Mouse (Mus musculus) urinary bladder, adult 2 months (tissue): ENCODE data around the gene Ranbp3. TPM values are rescaled to one million over a fixed set of nuclear protein-coding genes. Genes with fewer than 3 reads are reported as not detected.
A peak's percentile ranks its signal among the peaks of the same experiment; 100 is the strongest.
"Not testable (repeated sequence)": the region's sequence is repeated elsewhere in the genome, so short reads cannot be mapped to it uniquely, and the experiment has no call there.

ENCODE experiments used
- DNase-seq: peaks from one replicate; pipeline ENCODE4 v3.0.0; 2022; ENCODE audit warnings: low spot score
- polyA plus RNA-seq: library from polyadenylated mRNA; depleted of rRNA; stranded (reverse); fragments of >200 nt; gene quantifications from 2 replicates; pipeline ENCODE4 v1.2.3, GENCODE M21; 2012; rRNA removed

The Ranbp3 gene
- 72.5 and 77.3 TPM in 2 replicates for polyA plus RNA-seq

DNA sequence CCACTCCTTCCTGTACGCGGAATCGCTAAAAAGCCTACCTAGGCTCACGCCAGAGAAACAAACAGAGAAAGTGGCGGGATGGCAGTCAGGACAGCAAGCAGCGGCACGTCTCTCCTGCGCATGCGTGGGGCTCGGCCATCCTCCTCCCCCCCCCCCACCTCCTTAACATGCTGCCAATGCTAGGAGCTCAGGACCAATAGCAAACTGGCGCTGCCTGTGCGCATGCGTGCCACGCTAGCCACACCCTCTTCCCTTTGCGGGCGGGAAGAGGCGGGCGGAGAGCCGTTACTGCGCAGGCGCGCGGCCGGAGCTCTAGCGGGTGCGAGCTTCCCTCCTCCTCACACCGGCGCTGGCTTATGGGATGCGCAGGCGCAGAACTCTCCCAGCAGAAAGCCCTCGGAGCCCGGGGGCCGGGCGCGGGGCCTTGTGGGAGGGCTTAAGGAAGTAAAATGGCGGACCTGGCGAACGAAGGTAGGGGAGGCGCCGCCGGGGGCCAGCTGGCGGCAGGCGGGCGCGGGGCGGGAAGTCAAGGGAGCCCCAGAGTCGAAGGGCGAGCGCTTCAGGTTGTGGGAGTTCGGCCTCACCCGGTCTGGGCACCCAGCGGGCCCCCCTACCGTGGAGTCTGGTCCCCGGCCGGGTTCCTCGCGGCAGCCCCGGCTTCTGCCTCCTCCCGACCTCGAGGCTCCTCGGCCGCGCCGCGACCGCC, at the start of gene Ranbp3:
Ranbp3 (plus strand) TSS at position 354 of the 706 bp plus-strand sequence.
- peak; percentile 95 for DNase-seq

DNA sequence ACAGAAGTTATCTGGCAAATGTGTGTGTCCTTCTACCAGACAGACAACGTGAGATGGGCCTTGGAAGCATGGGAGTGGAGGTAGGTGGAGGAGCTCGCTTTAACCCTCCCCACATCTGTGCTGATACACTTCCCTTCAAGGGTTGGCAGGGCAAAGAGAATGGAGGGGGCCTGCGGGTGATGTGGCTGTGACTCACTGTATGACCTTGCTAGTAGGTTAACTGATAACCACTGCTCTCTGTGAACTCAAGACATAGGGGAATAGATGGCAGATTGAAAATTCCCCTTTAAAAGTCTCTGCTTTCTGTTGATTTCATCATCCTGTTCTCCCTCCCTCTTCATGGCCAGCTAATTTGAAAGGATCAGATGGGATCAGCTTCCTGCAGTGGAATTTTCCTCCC, 47.6 kb upstream of the Ranbp3 start:
- DNase-seq: no peak

DNA sequence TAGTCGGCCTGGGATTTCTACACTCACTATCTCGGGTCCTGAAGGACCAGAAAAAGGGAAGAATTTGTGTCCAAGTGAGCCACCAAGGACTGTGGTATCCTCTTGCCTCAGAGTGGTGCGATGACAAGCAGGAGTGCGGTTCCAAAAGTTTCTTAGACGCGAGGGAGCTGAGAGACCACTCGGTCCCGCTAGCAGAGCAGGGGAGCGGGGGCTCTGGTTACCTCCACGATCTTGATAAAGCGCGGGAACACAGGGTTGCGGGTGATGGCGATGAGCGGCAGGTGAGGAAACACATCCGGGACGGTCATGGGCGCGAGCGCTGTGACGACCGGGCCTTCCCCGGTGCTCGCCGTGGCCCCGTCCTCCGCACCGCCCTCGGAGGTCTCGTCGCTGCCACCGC, 46.8 kb upstream of the Ranbp3 start:
- DNase-seq: no peak

DNA sequence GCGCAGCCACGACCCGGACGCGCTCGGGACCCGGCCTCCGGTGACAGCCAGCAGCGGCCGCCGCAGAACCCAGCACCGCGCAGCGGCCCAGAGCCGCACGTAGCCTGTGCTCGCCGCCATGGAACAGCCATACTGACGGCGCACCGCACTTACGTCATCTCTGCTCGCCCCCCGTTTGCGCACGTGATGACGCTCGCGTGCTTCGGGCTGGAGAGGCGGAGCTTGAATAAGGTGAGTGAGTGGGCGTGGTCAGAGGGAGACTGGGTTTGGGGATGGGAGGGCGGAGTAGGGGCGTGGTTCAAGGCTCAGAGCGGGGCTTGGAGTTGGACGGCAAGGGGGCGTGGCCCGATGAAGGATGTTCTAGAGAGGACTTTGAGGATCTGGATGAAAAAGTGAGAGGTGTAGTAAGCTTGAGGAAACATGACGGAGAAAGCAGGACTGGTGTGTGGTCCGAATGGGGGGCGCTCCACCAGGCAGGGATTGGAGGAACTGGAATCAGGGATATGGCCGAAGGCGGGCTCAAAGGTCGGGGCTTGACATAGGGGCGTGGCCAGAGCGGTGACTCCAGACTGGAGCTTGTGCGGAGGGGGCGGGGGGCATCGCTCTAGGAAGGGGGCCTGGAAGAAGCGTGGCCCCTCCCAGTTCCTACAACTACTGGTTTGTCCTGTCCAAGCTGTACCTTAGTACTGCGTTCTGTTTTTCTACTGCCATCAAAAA, 46.2 kb upstream of the Ranbp3 start, which contains the start of gene Lonp1:
Lonp1 (minus strand) TSS at position 134 of the 717 bp plus-strand sequence.
- peak; percentile 86 for DNase-seq

DNA sequence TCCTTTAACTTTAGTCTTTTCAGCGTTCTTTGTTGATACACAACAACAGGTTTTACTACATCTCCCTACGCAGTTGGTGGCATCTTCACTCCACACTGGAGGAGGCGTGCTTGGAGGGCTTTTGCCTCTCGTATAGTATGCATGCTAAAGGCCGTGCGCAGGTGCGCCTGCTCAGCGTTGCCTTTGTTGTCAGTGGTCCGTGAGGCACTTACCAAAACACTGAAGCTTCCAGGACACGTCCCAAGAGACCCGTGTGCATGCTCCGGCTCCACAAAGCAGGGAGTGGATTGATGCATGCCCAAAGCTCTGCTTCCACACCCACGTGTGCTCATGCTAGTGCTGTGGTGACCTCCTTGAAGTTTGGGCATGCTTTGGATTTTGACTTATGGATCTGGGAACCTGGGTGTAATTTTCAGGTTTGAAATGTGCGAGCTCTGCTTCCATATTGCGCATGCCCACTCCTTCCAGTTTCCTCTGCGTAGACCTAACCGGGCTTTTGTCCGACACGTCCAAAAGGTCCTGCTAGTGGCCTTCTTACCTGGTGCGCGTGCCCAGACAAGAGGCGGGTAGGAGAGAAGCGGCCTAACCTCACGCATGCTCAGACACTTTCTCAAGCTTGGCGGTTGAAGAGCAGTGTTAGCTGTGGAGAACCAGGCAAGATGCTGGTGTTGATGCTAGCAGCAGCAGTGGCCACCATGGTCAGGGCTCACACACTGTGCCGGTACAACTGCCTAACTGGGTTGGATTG, 45.4 kb upstream of the Ranbp3 start, which contains the start of gene Catsperd:
Catsperd (plus strand) TSS at position 614 of the 748 bp plus-strand sequence.
- DNase-seq: no peak

DNA sequence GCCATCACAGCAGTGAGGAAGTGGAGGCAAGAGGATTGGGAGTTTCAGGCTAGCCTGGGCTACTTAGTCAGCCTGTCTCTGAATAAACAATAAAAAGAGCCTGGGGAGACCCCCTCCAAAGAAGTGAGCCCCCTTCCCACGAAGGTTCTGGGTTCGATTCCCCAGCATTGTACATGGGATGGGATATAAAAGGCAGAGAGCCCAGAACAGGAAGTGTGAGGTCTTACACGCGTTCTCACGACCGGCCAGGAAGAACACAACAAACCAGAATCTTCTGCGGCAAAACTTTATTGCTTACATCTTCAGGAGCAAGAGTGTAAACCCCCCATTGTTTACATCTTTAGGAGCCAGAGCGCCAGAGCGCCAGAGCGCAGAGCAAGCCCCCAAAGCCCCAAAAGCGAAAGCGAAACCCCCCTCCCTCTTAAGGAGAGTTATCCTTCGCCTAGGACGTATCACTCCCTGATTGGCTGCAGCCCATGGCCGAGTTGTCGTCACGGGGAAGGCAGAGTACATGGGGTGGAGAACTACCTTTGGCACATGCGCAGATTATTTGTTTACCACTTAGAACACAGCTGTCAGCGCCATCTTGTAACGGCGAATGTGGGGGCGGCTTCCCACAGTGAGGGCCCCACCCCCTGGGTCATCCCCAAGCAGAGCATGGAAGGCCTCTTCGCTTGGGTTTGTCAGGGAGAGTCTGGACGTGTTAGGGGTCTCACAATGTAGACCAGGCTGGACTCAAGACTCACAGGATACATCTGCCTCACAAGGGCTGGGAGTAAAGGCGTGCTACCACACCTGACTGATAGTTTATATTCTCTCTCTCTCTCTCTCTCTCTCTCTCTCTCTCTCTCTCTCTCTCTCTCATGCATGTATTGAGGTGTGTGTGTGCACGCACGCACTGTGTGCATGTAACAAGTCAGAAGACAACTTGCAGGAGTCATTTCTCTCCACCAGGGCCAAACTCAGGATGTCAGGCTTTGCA, 43.0 kb upstream of the Ranbp3 start:
- DNase-seq: not testable (repeated sequence)

DNA sequence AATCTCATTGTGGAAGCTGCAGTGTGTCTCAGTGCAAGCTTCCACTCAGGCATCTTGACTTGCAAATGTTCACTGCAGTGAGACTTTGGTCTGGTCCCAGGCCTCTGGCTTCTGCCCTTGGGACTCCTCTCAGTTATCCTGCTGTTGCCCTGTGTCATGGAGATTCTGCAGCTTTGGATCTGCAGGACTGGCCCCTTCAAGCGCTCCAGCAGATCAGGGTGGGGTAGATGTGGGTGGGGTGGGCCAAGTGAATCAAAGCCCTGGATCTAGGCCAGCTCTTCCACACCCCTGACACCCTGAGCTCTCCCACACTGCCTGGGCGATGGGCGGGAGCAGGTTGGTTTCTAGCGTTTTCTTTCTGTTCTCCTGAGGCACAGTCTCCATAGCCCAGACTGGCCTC, 41.3 kb upstream of the Ranbp3 start:
- DNase-seq: no peak

DNA sequence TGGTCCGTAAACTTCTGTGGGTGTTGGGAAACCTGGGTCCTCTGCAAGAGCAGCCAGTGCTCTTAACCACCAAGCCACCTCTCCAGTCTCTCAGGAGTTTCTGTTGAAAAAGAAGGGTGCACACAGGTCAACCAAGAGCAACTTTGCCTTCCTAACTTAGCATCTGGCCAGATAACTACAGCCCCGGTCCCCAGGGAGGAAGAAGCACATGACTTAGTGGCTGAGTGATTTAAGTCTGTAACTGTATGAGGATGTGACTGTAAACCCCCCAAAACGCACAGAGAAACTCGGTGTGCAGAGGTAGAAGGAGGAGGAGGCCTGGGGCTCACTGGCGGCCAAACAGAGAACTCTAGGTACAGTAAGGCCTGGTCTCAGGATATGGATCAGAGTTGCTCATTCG, 39.1 kb upstream of the Ranbp3 start:
- no peak for DNase-seq

DNA sequence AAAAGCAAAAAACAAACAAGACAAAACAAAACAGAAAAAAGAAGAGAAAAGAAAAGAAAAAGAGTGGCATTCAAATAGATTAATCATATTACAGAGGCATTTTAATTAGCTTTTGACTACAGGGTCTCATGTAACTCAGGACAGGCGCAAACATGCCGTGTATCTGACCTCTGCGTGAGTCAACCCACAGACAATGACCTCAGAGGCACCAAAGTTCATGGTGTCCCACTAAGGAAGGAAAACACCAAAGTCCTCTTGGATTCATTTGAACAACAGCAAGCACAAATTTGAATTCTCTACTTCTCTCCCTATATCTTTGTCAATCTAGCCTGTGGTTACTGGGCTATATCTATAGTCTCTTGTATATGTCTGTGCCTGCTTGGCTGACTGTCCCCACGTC, 29.9 kb upstream of the Ranbp3 start:
- no peak for DNase-seq

DNA sequence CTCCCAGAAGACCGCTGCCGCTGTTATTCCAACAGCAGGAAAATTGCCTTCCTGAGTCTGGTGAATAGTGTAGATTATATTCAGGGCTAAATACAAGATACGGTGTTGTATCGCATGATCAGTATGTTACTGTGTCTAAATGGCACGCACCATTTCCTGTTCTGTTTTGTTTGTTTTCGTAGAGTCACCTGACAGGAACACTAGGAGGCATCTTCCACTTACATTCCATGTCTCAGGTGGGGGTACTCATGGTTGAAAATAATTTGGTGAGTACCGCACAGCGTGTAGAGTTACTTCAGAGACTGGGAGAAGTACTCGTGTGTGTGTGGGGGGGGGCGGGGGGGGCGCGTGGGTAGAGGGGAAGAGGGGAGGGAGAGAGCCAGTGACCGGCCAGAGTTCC, 25.5 kb upstream of the Ranbp3 start:
- no peak for DNase-seq

DNA sequence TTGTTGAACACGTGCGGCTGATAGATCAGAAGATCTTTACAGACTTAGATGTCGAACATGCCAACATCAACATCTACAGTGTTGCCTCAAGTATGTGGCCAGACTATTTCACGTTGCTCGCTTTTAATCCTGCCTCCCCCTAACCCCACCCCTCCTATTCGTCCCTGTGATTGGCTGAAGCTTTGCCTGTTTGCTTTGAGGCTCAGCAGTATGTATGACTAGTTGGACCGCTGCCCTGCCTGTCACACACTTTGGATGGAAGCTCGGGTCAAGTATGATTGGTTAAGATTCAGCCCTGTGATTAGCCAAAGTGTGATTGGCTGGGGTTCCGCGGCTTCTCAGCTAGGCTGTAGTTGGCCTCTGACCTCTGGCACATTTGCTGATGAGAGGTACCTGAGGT, 21.3 kb upstream of the Ranbp3 start:
- DNase-seq: no peak

DNA sequence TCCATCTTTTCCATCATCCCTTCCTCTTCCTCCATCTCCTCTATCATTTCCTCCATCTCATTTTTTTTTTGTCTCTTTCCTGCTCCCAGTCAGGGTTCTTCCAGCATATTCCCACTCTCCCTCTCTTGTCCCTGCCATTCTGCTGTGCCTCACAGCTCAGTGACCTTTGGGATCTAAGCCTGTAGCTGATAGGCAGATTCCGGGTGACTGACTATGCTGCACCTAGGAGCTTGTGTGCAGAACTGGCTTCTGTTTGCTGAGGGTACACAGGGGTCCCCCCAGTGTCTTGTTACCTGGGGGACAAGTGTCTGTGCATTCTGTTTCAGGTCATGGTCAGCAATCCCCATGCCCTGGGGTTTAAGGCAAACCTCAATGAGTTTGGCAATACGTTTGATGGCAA, 18.3 kb upstream of the Ranbp3 start:
- no peak for DNase-seq

DNA sequence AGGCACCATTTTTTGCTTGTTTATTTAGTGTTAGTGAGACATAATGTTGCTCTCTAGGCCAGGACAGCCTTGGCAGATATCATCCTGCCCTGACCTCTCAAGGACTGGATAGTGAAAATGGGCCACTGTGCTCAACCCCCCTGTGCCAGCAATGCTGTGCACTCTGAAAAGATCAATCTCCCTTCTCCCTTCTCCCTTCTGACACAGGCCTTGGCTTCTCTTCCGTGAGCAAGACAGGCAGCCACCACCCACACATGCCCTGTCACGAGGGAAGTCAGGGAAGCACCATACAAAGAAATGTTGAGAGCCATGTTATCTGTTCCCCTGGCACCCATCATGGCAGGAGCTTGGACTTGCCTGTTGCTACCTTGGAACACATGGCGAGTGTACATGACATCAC, 17.8 kb upstream of the Ranbp3 start:
- DNase-seq: no peak

DNA sequence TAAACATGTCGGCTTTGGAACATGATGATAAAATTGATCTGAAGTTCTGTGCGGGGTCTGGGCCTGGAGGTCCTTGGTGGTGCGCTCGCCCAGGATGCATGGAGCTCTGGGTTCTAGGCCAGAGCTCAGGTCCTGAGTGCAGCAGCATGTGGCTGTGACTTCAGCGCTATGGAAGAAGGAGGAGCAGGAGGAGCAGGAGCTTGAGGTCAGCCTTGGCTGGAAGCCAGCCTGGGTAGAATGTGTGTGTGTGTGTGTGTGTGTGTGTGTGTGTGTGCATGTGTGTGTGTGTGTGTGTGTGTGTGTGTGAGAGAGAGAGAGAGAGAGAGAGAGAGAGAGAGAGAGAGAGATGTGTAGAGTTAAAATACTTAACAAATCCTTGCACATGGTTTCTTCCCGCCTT, 16.9 kb upstream of the Ranbp3 start:
- DNase-seq: no peak

DNA sequence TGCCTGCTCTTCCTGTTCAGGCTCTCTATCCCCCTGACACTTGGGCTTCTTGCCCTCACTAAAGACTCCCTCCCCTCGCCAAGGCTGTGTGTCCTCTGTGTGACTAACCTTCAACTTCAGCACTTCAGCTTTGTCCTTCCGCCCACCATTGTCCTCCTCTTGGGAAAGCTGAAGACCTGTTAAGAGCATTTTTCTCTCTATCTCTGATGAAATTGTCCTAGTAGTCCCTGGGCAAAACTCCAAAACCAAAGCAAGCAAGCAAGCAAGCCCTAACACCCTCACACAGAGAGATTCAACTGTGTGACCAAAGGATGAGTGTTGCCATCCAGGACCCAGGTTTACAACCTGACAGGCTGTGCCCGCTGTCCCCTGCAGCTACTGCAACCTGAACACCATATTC, 9.4 kb upstream of the Ranbp3 start:
- DNase-seq: no peak

DNA sequence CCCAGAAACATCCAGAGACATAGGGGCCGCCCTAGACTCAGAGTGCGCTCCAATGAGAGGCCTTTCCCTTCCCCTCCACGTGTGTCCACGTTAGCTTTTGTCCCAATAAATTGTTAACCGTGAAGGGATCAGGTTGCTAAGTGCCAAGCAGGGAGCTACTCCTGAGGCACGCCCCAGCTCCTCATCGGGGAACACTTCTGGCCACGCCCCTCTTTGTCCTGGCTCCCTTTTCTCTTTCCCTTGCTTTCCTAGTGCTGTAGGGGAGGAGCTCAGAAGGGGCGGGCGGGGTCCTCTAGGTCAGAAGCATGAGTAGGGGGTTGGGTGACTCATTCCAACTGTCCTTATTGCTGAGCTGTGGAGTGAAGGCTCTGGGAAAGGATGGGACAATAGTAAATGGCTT, 8.8 kb upstream of the Ranbp3 start:
- no peak for DNase-seq

DNA sequence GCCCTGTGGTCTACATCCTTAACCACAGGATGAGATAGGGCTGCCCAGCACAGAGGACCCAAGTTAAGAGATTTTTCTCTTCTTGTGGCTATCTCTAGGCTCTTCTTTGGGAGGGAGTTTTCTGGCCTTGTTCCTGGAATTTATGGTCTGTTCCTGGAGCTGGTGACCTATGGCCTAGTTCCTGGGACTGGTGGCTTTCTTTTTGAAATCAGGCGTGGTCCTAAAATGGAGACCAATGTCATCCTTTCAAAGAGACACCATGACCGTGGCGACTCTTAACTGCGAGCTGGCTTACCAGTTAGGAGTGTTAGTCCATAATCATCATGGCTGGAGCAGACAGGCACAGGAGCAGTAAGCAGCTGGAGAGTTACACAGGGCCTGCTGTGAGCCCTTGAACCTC, 6.7 kb upstream of the Ranbp3 start:
- no peak for DNase-seq

DNA sequence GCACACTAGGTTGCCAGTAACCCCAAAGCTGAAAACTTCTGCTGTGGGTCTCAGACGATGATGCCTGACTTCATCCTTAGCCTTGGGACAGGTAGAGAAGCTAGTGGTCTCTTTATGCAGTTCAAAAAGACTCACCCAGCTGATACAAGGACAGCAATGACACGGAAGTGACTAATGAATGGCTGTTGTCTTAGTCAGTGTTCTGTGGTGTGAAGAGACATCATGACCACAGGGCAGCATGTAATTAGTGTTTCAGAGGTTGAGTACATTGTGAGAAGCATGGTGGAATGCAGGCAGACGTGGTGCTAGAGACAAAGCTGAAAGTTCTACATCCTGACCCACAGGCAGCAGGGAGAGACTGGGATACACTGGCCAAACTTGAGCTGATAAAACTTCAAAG, 5.5 kb upstream of the Ranbp3 start:
- no peak for DNase-seq

DNA sequence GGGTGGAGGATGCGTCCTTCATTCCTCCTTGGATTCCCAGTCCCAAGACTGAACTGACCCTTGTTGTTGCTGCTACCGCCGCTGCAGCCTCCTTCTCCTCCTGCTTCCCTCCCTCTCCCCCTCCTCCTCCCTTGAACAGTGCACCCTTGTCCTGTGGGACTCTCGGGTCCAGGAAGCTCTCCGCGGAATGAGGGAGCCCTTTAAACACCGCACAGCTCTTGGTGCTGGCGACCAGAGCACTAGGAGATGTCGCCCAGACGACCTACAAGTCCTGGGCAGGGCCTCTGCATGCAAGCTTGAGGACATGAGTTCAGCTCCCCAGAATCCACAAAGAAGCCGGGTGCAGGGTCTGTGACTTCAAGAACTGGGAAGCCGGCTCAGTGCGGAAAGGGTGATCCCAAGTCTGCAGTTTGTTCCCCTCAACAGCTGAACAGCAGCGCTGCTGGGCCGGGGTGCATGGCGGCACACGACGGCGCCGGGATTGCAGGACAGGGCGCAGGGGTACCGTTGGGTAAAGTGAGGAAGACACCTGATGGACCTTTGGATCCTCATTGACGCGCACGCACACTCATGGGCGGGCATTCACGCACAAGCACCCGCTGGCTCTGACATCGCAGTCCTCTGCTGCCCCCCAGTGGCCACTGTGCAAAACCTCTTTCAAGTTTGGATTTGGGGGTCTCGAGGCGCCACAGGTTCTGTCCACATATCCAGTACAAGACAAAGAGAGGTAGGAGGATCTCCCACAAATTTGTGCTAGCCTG, 4.5 kb upstream of the Ranbp3 start:
- DNase-seq: peak; percentile 78

DNA sequence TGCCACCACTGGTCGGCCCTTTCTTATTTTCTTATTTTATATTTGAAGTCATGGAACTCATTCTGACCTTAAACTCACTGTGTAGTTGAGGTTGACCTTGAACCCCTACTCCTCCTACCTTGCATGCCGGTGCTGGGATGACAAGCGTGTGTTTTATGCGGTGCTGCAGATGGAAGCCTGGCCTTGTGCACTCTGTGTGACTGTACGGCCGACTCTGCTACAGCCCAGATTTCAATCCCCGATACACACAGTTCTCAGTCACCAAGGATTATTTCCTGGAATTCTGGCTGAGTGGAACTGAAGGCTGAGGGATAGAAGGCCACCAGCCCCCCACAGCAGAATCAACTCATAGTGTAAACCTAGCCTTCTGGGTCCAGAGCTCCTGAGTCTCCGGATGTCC, 3.3 kb upstream of the Ranbp3 start:
- no peak for DNase-seq
